ENCODE assay signal across 17 mouse cellular contexts in the genomic region with DNA sequence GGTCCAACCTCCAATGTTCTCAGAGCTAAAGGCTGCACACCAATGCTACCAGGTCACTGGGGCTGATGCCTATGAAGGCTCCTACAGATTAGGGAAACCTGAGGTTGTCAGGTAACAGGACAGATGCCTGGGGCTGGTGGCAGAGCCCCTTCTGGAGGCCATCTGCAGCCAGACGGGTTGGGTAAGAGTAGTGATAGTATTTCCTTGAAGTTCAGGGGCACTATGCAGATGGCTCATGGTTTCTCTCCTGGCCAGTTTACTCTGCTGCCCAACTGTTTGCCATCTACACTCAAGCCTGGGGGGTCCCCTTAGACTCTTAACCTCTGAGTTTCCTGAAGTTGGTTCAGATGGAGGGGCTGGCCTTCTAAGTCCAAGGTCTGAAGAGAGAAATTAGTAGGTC.
"Had no signal": no experiment of that assay in that cellular context is flagged by ENCODE, and none has a peak within 500 bp of the region (broad histone marks: within the 10 kb centered on the region; RNA-seq: fewer than 3 reads in every experiment).

No protein-coding gene starts in this region.

- H3K4me2 ChIP-seq: lung, embryonic 14.5 days; midbrain, embryonic 12.5 days; neural tube, embryonic 13.5 days; neural tube, embryonic 15.5 days had no signal

- H3K9ac ChIP-seq: liver, embryonic 14.5 days; lung, embryonic 14.5 days; midbrain, embryonic 12.5 days; neural tube, embryonic 13.5 days; neural tube, embryonic 15.5 days had no signal

- H3K4me1 ChIP-seq: midbrain, embryonic 12.5 days; neural tube, embryonic 13.5 days; neural tube, embryonic 15.5 days had no signal

- H3K4me3 ChIP-seq: midbrain, embryonic 10.5 days; midbrain, embryonic 12.5 days; myocyte; neural tube, embryonic 13.5 days; neural tube, embryonic 15.5 days had no signal

- H3K9me3 ChIP-seq: midbrain, embryonic 10.5 days; midbrain, embryonic 12.5 days; neural tube, embryonic 13.5 days; neural tube, embryonic 15.5 days had no signal

- H3K27me3 ChIP-seq: midbrain, embryonic 12.5 days; neural tube, embryonic 13.5 days; neural tube, embryonic 15.5 days had no signal

- ATAC-seq: midbrain, embryonic 16.5 days had no signal

- H3K27ac ChIP-seq: liver, embryonic 14.5 days; midbrain, embryonic 10.5 days; midbrain, embryonic 12.5 days; neural tube, embryonic 13.5 days; neural tube, embryonic 15.5 days had no signal

- DNase-seq: lung, adult 18-20 months; lung, embryonic 14.5 days; lung, postnatal 10 days; midbrain, embryonic 14.5 days; retina, postnatal 1 day; right cerebral cortex, adult 18-20 months; right cerebral cortex, postnatal 25 days; spleen, adult 18-20 months; thymus, adult 18-20 months; thymus, postnatal 14 days had no signal
